Mouse (Mus musculus) T-cell, adult 2 months (primary cell): ENCODE results near the gene 3110082J24Rik.

Source experiments
- DNase-seq: peaks from one replicate; pipeline ENCODE4 v3.0.0; 2022; ENCODE audit warnings: low spot score

3110082J24Rik gene

GRCm38 (mm10) chr5:30105668-30106300, at the start of gene 3110082J24Rik:
TSS of gene 3110082J24Rik (minus strand) at chr5:30106086.
- no peak for DNase-seq

GRCm38 (mm10) chr5:30155395-30155792, 49.5 kb upstream of the 3110082J24Rik start:
- no peak for DNase-seq

- DNase-seq, result peak; percentile 92
Observed at GRCm38 (mm10) chr5:30154474-30155394, 48.8 kb upstream of the 3110082J24Rik start, which contains the start of the genes Hadha and Hadhb. TSS of gene Hadha (minus strand) at chr5:30155162. TSS of gene Hadhb (plus strand) at chr5:30155248.

GRCm38 (mm10) chr5:30154013-30154412, 48.1 kb upstream of the 3110082J24Rik start:
- DNase-seq, result no peak

- no peak for DNase-seq
Observed at GRCm38 (mm10) chr5:30153222-30153621, 47.3 kb upstream of the 3110082J24Rik start.

GRCm38 (mm10) chr5:30152413-30152812, 46.5 kb upstream of the 3110082J24Rik start:
- no peak for DNase-seq

GRCm38 (mm10) chr5:30152007-30152406, 46.1 kb upstream of the 3110082J24Rik start:
- DNase-seq, result no peak

GRCm38 (mm10) chr5:30148133-30148920, 42.4 kb upstream of the 3110082J24Rik start:
- DNase-seq, result no peak

- no peak for DNase-seq
Observed at GRCm38 (mm10) chr5:30146526-30146925, 40.6 kb upstream of the 3110082J24Rik start.

GRCm38 (mm10) chr5:30138193-30138592, 32.3 kb upstream of the 3110082J24Rik start:
- no peak for DNase-seq

- no peak for DNase-seq
Observed at GRCm38 (mm10) chr5:30137271-30137670, 31.4 kb upstream of the 3110082J24Rik start.

- no peak for DNase-seq
Observed at GRCm38 (mm10) chr5:30135711-30136231, 29.9 kb upstream of the 3110082J24Rik start.

- DNase-seq, result no peak
Observed at GRCm38 (mm10) chr5:30132173-30132572, 26.3 kb upstream of the 3110082J24Rik start.

GRCm38 (mm10) chr5:30131246-30131645, 25.4 kb upstream of the 3110082J24Rik start:
- DNase-seq, result no peak

GRCm38 (mm10) chr5:30128680-30129079, 22.8 kb upstream of the 3110082J24Rik start:
- no peak for DNase-seq

- DNase-seq, result no peak
Observed at GRCm38 (mm10) chr5:30127921-30128597, 22.2 kb upstream of the 3110082J24Rik start.

GRCm38 (mm10) chr5:30126756-30127155, 20.9 kb upstream of the 3110082J24Rik start:
- DNase-seq, result no peak

GRCm38 (mm10) chr5:30125587-30125986, 19.7 kb upstream of the 3110082J24Rik start:
- peak; percentile 15 for DNase-seq

GRCm38 (mm10) chr5:30122481-30122880, 16.6 kb upstream of the 3110082J24Rik start:
- DNase-seq, result no peak

GRCm38 (mm10) chr5:30120106-30120505, 14.2 kb upstream of the 3110082J24Rik start:
- DNase-seq, result no peak

- no peak for DNase-seq
Observed at GRCm38 (mm10) chr5:30119163-30119562, 13.3 kb upstream of the 3110082J24Rik start.
